Mouse (Mus musculus) thymus, adult 18-20 months (tissue): ENCODE results near the gene Heatr5a.

Experiments used
- DNase-seq, 2 experiments: peaks; one replicate each; pipeline ENCODE4 v3.0.0; 2022; ENCODE audit warnings: mixed read lengths in 2 of 2

Heatr5a gene

DNA sequence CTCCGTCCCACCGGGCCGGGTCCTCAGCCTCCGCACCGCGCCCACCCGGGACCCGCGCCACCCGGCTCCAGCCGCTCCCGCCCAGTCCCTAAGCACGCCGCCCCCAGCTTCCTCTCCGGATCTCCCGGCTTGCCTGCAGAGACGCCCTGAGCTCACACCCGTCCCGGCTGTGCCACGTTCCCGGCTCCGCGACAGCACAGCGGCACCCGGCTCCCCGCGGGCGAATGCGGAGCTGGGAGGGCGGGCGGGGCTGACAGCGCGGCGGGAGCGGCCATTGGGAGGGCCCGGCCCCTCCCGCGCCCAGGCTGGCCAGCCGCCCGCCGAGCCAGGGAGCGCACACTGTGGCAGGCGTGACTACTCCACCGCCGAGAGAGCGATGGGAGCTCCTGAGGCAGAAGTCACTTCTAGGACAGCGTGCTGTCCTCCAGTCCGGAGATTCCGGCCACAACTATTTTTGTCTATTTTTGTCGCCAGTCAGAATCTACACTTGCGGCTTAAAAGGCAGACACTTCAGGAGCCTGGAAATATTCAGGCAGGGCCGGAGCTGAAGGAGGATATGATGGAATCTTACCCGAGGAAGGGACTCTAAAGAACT is at the start of gene Heatr5a:
TSS of gene Heatr5a (minus strand) at position 252 of the 595 bp plus-strand sequence.
- DNase-seq: peak; percentile 72 to 74

DNA sequence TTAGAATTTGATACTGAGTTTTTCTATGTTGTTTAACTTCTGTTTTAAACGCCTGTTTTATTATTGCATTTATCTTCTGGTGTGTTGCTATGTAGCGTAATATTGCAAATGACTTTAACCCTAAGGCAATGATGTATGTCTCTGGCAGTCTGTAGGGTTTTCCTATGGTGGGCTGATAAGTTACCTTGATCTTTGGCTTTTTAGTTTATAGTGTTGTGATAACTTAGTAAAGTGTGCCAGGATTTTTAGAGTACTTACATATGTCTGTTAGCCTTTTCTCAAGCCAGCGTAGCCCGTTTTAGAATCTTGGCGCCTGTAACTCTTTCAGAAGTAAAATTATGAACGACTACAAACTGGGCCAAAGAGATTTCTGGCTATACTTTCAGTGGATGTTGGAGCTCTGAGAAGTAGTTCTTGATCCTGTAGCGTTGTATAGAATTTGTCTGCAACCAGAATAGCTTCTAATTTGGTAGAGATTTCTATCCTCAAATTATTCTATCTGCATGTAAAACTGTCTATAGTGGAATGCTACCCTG is 43.4 kb upstream of the Heatr5a start:
- DNase-seq: no peak

DNA sequence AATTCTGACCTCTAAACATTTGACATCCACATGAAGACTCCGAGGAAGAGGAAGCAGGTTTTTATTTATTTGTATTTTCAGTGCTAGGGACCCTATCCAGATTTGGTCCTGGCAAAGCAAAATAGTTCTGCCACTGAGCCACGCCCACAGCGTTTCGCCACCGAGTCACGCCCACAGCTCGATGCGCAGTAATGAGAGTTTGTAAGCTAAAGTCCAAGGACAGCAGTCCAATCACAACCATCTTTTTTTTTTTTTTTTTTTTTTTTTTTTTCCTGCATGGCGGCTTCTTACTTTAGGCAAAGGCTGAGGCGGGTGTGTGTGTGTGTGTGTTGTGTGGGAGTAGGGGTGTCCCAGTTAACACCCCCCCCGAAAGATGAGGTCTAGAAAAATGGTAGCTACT is 42.9 kb upstream of the Heatr5a start:
- no peak for DNase-seq

- no peak for DNase-seq
Observed at GRCm38 (mm10) chr12:52013274-52013673, 42.2 kb upstream of the Heatr5a start.

- DNase-seq: no peak
Observed at GRCm38 (mm10) chr12:52012159-52012558, 41.0 kb upstream of the Heatr5a start.

DNA sequence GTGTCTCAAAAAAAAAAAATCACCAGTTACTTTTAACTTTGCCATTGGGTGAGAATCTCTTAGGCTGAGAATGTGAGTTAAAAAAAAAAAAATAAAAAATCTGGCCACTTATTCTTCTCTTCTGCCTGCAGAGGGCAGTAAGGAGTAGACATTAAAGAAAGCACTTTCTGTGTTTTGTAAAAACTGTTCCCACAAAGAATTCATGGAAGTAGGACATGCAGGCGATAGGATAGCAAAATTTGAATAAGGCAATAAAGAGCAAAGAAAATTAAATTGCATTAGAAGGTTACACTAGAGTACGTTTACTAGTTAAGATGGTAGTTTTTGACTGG is 39.5 kb upstream of the Heatr5a start:
- DNase-seq: no peak

GRCm38 (mm10) chr12:52009928-52010629 is 39.0 kb upstream of the Heatr5a start:
- DNase-seq: no peak

DNA sequence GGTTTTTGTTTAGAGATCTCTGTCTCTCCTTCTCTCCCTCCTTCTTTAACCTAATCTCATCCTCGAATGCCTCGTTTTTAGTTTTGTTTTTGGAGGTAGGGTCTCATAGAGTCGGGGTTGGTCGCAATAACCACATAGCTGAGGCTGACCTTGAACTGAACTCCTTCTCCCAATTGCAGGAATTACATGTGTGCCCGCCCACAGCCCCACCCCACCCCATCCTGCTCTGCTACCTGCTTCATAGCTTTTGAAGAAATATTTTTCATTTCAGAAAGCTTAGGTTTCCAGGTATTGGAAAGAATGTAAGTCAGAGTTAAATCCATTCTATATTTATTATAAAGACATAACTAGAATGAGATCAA is 35.5 kb upstream of the Heatr5a start:
- no peak for DNase-seq

DNA sequence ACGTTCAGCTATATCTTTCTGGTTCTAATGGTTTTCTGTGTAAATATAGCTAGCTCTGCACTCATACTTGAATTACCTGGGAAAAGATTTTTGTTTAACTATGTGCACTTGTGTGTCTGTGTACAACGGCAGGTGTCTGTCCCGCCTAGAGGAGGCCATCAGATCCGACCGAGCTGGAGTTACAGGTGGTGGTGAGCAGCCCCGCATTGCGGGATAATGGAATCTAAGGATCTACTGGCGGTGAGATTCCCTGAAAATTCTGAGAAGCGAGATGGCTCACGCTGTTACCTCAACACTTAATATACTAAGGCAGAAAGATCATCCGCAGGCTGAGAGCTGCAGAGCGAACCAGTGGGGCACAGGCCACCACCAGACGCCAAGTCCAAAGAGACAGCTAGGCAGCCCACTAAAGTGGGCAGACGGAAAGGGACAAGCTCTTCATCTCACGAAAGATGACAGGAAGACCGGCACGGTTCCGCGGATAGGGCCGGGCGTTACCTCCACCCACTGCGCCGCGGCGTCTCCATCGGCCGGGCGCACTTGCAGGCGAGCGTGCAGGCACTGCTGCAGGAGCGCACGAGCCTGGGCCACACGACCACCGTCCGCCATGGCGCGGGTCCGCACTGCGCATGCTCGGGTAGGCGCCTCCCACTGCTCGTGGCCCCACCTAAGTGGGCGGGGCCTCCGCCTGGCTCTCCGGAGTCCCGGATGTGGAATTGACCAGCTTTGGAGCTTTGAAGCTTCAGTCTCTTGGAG is 34.9 kb upstream of the Heatr5a start, which contains the start of gene Dtd2:
TSS of gene Dtd2 (minus strand) at position 625 of the 756 bp plus-strand sequence.
- DNase-seq: peak; percentile 88 to 89

GRCm38 (mm10) chr12:52002746-52003145 is 31.6 kb upstream of the Heatr5a start:
- no peak for DNase-seq

DNA sequence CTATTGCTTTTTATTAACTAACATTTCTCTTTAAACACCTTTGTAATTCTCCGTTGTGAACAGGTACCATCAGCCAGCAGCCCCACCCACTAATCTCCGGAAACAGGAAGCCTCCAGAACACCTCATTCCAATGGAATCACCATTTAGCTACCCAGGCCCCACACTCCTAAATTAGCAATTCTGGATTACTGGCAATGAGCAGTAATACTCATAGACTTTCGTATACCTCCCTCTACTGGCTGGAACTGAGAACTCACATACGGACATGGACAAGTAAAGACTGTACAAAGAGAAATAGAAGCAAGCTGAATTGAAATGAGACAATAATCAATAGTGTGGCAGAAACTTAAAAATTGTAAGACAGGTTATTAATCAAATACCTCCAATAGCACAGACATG is 30.4 kb upstream of the Heatr5a start:
- DNase-seq: peak in 1 of 2 experiments; percentile 13

GRCm38 (mm10) chr12:51998366-51998932 is 27.3 kb upstream of the Heatr5a start:
- DNase-seq: no peak

GRCm38 (mm10) chr12:51995738-51996536 is 24.8 kb upstream of the Heatr5a start:
- DNase-seq: no peak

- DNase-seq: no peak
Observed at GRCm38 (mm10) chr12:51990629-51991028, 19.5 kb upstream of the Heatr5a start.

- no peak for DNase-seq
Observed at GRCm38 (mm10) chr12:51988536-51988935, 17.4 kb upstream of the Heatr5a start.

DNA sequence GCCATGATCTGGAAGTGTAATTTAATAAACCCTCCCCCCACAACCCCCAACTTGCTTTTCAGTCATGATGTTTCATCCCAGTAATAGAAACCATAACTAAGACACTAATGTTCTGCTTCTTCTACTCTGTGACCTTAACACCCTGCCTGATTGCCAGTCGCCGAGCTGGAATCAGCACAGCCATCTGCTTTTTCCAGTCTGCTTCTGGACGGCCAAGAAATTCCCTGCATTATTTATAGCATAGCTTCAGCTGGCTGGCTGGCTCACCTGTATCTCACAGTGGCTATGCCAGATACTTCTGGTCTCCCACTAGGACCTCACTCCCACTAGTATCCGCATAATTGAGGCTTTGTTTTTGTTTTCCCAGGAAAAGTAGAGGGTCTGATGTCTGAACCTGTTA is 14.7 kb upstream of the Heatr5a start:
- no peak for DNase-seq

- no peak for DNase-seq
Observed at GRCm38 (mm10) chr12:51985163-51985748, 14.1 kb upstream of the Heatr5a start.

GRCm38 (mm10) chr12:51983625-51984024 is 12.5 kb upstream of the Heatr5a start:
- no peak for DNase-seq

DNA sequence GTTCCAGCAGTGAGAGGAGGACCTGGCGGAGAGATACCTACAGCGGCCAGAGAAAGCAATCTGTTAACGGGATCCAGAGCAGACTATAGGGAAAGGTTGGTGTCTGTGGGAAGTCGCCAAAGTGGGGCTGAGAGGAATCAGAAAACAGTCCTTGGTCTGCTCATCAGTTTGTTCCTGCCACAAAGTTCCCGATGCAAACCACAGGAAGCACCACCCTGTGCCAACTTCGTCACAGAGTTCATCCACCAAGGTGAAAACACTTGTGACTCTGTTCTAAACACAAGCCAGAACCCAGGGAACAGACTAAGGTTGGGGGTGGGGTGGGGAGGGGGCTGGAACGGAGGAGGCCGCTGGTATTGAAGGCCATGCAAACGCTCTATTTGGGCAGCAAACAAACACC is 5.4 kb upstream of the Heatr5a start:
- no peak for DNase-seq

DNA sequence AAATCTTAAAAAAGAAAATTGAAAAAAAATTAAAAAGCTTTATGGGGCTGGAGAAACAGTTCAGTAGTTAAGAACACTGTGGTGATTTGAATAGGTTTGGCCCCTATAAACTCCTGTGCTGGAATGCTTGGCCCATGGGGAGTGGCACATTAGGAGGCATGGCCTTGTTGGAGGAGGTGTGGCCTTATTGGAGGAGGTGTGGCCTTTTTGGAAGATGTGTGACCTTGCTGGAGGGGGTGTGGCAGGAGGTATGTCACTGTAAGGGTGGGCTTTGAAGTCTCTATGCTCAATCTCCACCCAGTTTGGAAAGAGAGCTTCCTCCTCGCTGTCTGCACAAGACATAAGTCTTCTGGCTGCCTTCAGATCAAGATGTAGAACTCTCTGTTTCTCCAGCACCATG is 3.3 kb upstream of the Heatr5a start:
- DNase-seq: no peak

GRCm38 (mm10) chr12:51972269-51973065 is 1.3 kb upstream of the Heatr5a start:
- no peak for DNase-seq
